In the genomic region with DNA sequence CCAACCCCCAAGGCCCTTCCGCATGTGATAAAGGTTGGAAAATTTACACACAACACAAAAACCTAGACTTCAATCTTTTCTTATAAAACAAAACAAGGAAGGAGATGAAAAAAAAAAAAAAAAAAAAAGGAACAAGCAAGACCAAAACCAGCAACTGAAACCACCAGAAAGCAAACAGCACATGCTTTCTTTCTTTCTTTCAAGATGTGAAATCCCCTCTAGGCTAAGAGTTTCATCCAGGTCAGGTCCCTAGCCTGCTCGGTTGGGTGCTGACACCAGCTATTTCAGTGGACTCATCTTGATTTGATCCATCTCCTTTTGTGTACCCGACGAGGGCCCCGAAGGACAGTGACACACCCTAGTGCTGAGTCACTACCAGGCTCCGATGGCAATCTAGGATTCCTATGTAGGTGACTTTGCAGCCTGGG, we compare ENCODE assay signal across 8 mouse cellular contexts. TPM values are rescaled to one million over a fixed set of nuclear protein-coding genes. Genes with fewer than 3 reads are reported as not detected.
DNase-seq lines count a peak whose midpoint lies in the region; ATAC-seq and TF ChIP-seq lines count a peak whose summit lies in the region.

No protein-coding gene starts in this region.

- peak; percentile 23 to 48 for DNase-seq in spleen, adult 18-20 months
- no peak for DNase-seq in spleen, adult 12 weeks (ENCODE audit: low spot score)
- DNase-seq in adipocyte (ENCODE audit: low spot score) = peak; percentile 63
- peak; percentile 39 to 40 for DNase-seq in heart, postnatal 36 days
- DNase-seq in left cerebral cortex, adult 2 months (ENCODE audit: extremely low spot score in 1 of 2, low spot score in 2 of 2) = no peak
- no peak for DNase-seq in left cerebral cortex, postnatal 36 days (ENCODE audit: low spot score in 2 of 2)
- DNase-seq in layer of hippocampus, postnatal 14 days (ENCODE audit: low spot score in 2 of 2) = no peak

- intact Hi-C loops in heart, postnatal 36 days (cut with DNase I) = loop anchor here (2.0 kb wide), 1 partner anchor 25 kb away; no protein-coding TSS in a partner anchor
- intact Hi-C loops in left cerebral cortex, adult 2 months (cut with DNase I) = no loop called here
- intact Hi-C loops in left cerebral cortex, postnatal 36 days (cut with DNase I) = no loop called here

- H3K27ac ChIP-seq in left cerebral cortex, adult 2 months = no peak overlapping the region; the same call in 1 of the 2 replicates

- no peak overlapping the region for H3K4me3 ChIP-seq in left cerebral cortex, adult 2 months

- ATAC-seq in neutrophil, adult 5-6 weeks (ENCODE audit: extremely low read depth, insufficient number of reproducible peaks, low FRiP score, poor library complexity, severe bottlenecking) = peak; percentile 52; the same call in 1 of the 2 replicates

- no peak for TF ChIP-seq CTCF in left cerebral cortex, adult 2 months (IDR thresholded peaks at IDR 0.05)

RNA-seq across cellular contexts. Expression of gene Arid5b, which starts 29.2 kb away (rescaled TPM):
- 10 to 100 TPM; 23.2 to 33.8 TPM for total RNA-seq in heart, postnatal 36 days (2021)
- 39.8 and 41.2 TPM in 2 replicates for total RNA-seq in neutrophil, adult 5-6 weeks (2017)
- total RNA-seq in left cerebral cortex, adult 2 months (2021) = 10 to 100 TPM; 32.3 to 38.3 TPM
- total RNA-seq in left cerebral cortex, postnatal 36 days (2021) = 10 to 100 TPM; 27.8 to 34.3 TPM
- 10 to 100 TPM; 14.7 to 18.7 TPM for total RNA-seq in layer of hippocampus, postnatal 14 days (2021)

Comparison
In these comparisons a context has a peak if more than half of its experiments do, and no peak if none do; other contexts are left out.
1. DNase-seq: peak in spleen, adult 18-20 months (2 of 2), adipocyte (single experiment) and heart, postnatal 36 days (2 of 2); none in spleen, adult 12 weeks (single experiment), left cerebral cortex, adult 2 months (0 of 2), left cerebral cortex, postnatal 36 days (0 of 2) and layer of hippocampus, postnatal 14 days (0 of 2).